15 mouse cellular contexts compared by ENCODE assay signal in genomic region chr16:89954525-89954924, GRCm38 (mm10).
DNase-seq lines count a peak whose midpoint lies in the region; ATAC-seq lines count a peak whose summit lies in the region.
"Had no signal": no experiment of that assay in that cellular context is flagged by ENCODE, and none has a peak within 500 bp of the region (broad histone marks: within the 10 kb centered on the region; RNA-seq: fewer than 3 reads in every experiment).

No protein-coding gene starts in this region.

- H3K9me3 ChIP-seq in heart, embryonic 10.5 days: no peaks in the 10 kb centered on the region
- no peaks in the 10 kb centered on the region for H3K9me3 ChIP-seq in embryonic facial prominence, embryonic 15.5 days (replicated peaks)
- H3K9me3 ChIP-seq in forebrain, embryonic 15.5 days: no peaks in the 10 kb centered on the region
- H3K9me3 ChIP-seq: forebrain, embryonic 13.5 days; heart, embryonic 15.5 days; limb, embryonic 12.5 days; neural tube, embryonic 13.5 days had no signal

- no peak overlapping the region for H3K4me3 ChIP-seq in heart, embryonic 10.5 days
- H3K4me3 ChIP-seq in embryonic facial prominence, embryonic 15.5 days (replicated peaks): no peak overlapping the region
- H3K4me3 ChIP-seq in forebrain, embryonic 15.5 days: no peak overlapping the region
- H3K4me3 ChIP-seq: forebrain, embryonic 13.5 days; heart, embryonic 15.5 days; limb, embryonic 12.5 days; neural tube, embryonic 13.5 days had no signal

- H3K9ac ChIP-seq in embryonic facial prominence, embryonic 15.5 days: no peak overlapping the region
- no peak overlapping the region for H3K9ac ChIP-seq in forebrain, embryonic 15.5 days (replicated peaks)
- H3K9ac ChIP-seq: forebrain, embryonic 13.5 days; heart, embryonic 15.5 days; limb, embryonic 12.5 days; neural tube, embryonic 13.5 days had no signal

- 0 out of 2 replicates have a peak overlapping the region, but pooled peaks have one; percentile 4 for H3K27ac ChIP-seq in heart, embryonic 10.5 days
- H3K27ac ChIP-seq in embryonic facial prominence, embryonic 15.5 days (replicated peaks): peak overlapping the region; percentile 77
- no peak overlapping the region for H3K27ac ChIP-seq in forebrain, embryonic 15.5 days (replicated peaks)
- H3K27ac ChIP-seq: forebrain, embryonic 13.5 days; heart, embryonic 15.5 days; neural tube, embryonic 13.5 days had no signal

- peaks cover 30% of the 10 kb centered on the region for H3K4me1 ChIP-seq in heart, embryonic 10.5 days
- H3K4me1 ChIP-seq in embryonic facial prominence, embryonic 15.5 days: peaks cover 37% of the 10 kb centered on the region
- peaks cover 8% of the 10 kb centered on the region; the same call in 1 of the 2 replicates for H3K4me1 ChIP-seq in forebrain, embryonic 15.5 days

- no peak for DNase-seq in heart, embryonic 10.5 days (ENCODE audit: low spot score)
- DNase-seq in heart, adult 9 months (ENCODE audit: low spot score in 2 of 2): no peak
- peak; percentile 29 to 59 for DNase-seq in kidney, postnatal 25 days
- peak; percentile 64 for DNase-seq in lung, postnatal 36 days
- DNase-seq in spleen, adult 18-20 months: no peak
- no peak for DNase-seq in embryo, embryonic 10.5 days (ENCODE audit: low spot score)
- DNase-seq: adrenal gland, postnatal 36 days; cerebellum, postnatal 10 days had no signal

- H3K36me3 ChIP-seq in heart, embryonic 10.5 days: 0 out of 2 replicates have a peak, but pooled peaks cover 4% of the 10 kb centered on the region
- H3K36me3 ChIP-seq in embryonic facial prominence, embryonic 15.5 days: peaks cover 3% of the 10 kb centered on the region; the same call in 1 of the 2 replicates
- H3K36me3 ChIP-seq in forebrain, embryonic 15.5 days: no peaks in the 10 kb centered on the region
- H3K36me3 ChIP-seq: heart, embryonic 15.5 days; neural tube, embryonic 13.5 days had no signal

- WGBS in heart, embryonic 10.5 days: 66% methylated on average over 8 of the region's 8 CpGs
- 34% methylated on average over 8 of the region's 8 CpGs for WGBS in embryonic facial prominence, embryonic 15.5 days
- WGBS in forebrain, embryonic 15.5 days: 68% methylated on average over 8 of the region's 8 CpGs

- peaks cover 7% of the 10 kb centered on the region; the same call in 1 of the 2 replicates for H3K27me3 ChIP-seq in heart, embryonic 10.5 days (ENCODE audit: insufficient read depth, poor library complexity, severe bottlenecking)
- no peaks in the 10 kb centered on the region for H3K27me3 ChIP-seq in embryonic facial prominence, embryonic 15.5 days
- H3K27me3 ChIP-seq in forebrain, embryonic 15.5 days: no peaks in the 10 kb centered on the region
- H3K27me3 ChIP-seq: forebrain, embryonic 13.5 days; limb, embryonic 12.5 days; neural tube, embryonic 13.5 days; Patski had no signal

- H3K4me2 ChIP-seq in embryonic facial prominence, embryonic 15.5 days (replicated peaks): no peak overlapping the region
- H3K4me2 ChIP-seq in forebrain, embryonic 15.5 days (replicated peaks): no peak overlapping the region
- H3K4me2 ChIP-seq: forebrain, embryonic 13.5 days; heart, embryonic 15.5 days; limb, embryonic 12.5 days; neural tube, embryonic 13.5 days had no signal

- peak; percentile 66 for ATAC-seq in embryonic facial prominence, embryonic 15.5 days (ENCODE audit: insufficient number of reproducible peaks, low FRiP score, low TSS enrichment, low read depth)
- ATAC-seq in forebrain, embryonic 15.5 days (replicated peaks): no peak
- ATAC-seq: forebrain, embryonic 13.5 days; Patski had no signal

Comparison
In these comparisons a context has a peak if more than half of its experiments do, and no peak if none do; other contexts are left out.
1. DNase-seq: peak in kidney, postnatal 25 days (2 of 2) and lung, postnatal 36 days (single experiment); none in heart, embryonic 10.5 days (single experiment), heart, adult 9 months (0 of 2), spleen, adult 18-20 months (0 of 2) and embryo, embryonic 10.5 days (single experiment).